Mouse (Mus musculus): ENCODE measurements around the gene H2-DMb1.
"Not testable (repeated sequence)": the region's sequence is repeated elsewhere in the genome, so short reads cannot be mapped to it uniquely, and the experiment has no call there.

The H2-DMb1 gene

DNA sequence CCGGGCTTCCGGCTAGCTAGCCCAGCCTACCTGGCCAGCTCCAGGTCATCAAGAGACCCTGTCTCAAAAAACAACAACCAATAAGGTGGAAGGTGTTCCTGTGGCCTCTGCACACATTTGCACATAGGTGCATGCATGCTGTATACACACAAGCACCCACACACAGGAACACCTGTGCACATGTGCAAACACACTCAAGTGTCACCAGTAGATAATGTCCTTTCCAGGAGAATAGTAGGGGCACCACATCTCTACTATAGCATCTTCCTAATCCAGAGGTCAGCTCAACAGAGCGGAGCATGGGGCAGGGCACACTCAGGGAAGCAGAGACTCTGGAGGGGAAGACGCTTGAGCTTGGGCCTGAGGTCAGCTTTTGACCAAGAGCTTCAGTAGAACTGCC is 8.7 kb upstream of the H2-DMb1 start:
- not testable (repeated sequence) for DNase-seq (ENCODE audit: low spot score)

DNA sequence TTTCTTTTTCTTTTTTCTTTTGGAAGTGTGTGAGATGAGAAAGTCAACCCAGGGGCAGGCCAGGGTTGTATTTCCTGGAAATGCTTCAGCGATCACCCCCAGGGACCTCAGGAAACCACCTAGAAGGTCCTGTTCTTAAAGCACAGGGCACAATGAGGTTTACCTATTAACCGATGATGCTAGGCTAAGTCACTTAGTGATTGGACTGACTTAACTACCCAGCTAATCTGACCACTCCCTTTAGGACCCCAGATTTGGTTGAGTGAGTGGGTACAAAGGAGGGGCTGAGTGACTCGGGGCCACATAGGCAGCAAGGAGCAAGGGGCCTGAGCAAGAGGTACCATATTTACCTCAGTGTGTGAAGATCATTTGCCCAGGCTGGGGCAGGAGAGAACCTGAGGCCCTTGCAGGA is 7.9 kb upstream of the H2-DMb1 start:
- DNase-seq (ENCODE audit: low spot score), result no peak

DNA sequence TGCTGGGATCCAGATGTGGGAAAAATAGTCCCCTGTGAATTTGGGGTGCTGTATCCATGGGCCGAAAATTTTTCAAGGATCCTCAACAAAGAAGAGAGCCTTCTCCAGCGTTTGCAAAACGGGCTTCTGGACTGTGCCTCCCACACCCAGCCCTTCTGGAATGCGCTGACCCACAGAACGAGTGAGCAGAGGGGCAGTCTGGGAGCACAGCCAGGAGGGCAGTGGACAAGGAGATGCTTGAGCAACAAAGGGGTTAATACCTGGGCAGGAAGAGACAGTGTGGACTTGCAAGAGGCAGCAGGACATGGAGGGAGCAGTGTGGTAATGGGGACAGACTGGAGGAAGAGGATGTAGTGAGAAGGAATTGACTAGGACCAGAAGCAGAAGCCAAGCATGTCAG is 2.7 kb downstream of the H2-DMb1 start:
- DNase-seq (ENCODE audit: low spot score), result no peak

DNA sequence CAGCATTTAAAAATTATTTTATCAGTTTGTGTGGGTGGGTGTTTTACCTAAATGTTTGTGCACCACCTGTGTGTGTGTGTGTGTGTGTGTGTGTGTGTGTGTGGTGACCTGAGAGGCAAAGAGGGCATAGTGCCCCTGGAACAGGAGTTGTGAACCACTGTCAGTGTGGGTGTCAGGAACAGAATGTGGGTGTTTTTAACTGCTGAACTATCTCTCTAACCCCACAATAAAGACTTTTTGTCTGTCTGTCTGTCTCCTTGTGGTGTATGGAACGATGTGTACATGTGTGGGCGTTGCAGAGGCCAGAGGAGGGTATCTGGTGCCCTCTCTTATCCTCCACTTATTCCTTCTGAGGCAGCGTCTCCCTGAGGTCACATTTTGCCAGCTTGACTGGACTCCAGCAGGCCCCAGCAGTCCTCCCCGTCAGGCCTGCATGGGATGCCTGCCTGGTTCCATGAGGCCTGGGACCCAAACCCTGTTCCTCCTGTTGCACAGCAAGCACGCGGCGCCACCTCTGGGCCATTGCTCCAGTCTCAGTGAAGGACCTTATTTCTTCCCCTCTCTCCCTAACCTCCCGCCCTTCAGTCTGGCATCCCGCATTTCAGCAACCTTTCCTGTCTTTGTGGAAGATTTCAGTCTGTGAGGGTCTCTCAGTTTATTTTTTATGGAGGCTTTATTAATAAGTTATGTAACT is 11.5 kb downstream of the H2-DMb1 start:
- DNase-seq (ENCODE audit: low spot score), result no peak

DNA sequence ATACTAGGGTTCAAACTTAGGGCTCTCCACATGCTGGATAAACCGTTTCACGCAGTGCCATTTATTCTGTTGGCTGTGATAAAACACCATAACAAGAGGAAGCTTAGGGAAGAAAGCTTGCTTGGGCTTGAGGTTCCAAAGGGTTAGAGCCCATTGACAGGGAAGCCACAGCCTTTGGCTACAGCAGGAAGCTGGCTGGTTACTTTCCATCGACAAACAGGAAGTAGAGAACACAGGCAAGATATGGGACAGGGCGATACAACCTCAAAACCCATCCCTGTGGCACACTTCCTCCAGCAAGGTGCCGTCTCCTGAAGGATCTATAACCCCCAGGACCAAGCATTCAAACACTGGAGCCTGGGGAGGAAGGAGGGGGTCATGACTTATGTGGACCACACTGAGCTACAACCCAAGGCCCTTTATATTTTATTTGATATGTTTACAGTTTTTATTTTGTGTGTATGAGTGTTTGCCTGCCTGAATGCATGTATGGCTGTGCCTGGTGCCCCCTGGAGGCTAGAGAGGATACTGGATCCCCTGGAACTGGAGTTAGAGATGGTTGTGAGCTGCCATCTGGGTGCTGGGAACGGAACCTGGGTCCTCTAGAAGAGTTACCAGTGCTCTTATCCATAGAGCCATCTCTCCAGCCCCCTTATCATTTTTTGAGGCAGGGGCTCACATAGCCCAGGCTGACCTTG is 12.3 kb downstream of the H2-DMb1 start:
- no peak for DNase-seq (ENCODE audit: low spot score)

DNA sequence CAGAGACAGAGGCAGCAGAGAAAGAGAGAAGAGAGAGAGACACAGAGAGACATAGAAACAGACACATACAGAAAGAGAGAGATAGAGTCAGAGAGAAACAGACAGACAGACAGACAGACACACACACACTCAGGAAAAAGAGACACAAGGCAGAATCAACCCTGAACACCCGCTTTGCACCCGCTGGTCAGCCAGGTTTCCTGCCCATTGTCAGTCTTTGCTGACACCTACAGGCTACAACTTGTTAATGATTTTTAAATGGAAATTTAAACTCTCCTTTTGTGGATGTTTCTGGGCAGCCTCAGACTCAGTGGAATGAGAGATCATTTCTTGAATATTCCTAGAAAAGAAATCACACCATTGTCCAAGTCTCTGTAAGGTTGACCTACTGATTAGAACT is 16.4 kb downstream of the H2-DMb1 start:
- DNase-seq (ENCODE audit: low spot score), result no peak

DNA sequence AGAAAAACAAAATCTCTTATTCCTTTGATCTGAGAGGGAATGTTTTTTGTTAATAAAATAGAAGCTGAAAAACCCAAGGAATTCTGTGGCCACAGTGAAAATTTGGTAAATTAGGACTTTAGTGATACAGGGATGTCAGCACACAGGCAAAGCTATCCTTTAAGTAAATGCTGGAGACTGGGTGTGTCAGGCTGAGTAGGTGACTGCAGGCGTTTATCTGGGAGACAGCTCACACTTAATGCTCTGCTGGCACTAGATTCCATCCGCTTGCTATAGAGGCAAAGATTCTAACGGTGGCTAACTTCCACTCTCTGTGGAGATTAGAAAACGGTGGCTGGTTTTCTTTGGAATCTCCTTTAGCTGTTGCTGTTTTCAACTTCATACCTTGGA is 17.6 kb downstream of the H2-DMb1 start:
- no peak for DNase-seq (ENCODE audit: low spot score)

DNA sequence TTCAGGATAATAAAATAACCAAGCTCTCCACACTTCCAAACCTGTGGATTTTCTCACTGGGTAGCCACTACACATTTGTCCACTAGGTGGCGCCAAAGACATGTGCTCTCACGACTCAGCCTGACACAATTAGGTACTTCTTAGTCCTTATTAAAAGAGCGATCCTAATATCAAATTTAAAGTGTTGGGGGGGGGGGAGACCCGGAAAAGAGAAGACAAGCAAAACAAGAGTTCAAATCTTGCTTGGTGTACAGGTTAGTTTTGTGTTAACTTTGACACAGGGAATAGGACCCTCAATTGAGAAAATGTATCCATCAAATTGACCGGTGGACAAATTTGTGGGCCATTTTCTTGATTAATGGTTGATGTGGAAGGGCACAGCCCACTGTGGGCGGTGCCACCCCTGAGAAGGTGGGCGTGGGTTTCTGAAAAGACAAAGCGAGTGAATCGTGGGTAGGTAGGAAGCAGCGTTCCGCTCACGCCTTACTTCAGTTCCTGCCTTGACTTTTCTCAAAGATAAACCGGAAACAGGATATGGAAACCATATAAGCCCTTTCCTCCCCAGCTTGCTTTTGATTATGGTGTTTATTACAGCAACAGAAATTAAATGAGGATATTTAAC is 18.1 kb downstream of the H2-DMb1 start:
- DNase-seq (ENCODE audit: low spot score), result peak; percentile 66

DNA sequence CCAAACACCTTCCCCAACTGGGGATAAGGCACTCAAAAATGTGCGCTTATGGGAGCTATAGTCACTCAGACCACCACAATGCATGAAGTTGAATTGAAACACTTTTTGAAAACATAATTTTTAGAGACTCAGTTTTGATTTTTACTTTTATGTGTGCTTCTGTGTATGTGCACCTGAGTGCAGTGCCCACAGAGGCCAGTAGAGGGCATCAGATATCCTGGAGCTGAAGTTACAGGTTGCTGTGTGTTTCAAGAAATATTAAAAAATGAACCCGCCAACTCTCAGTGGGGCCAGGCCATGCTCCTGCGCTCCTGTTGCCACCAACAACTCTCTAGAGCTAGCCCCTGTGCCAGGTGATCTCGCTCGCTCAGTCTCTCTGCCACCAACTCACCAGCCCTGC is 19.7 kb downstream of the H2-DMb1 start:
- no peak for DNase-seq (ENCODE audit: low spot score)

DNA sequence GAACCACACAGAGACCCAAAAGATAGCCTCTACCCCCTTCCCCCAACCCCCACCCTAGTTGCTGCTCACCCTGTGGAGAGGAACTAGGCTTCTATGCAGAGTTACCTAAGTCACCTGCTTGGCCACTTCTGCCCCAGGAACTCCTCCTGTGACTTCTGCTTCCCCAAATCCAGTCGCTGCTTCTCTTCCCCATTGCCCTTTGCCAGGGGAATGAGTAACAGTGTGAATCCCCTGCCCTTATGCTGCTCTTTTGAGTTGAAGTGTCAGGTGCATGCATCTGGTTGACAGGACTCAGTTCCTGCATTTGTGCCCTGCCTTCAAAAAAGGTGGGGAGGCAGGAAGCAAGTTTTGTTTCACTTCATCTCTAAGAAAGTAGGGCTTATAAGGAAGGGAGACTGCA is 21.2 kb downstream of the H2-DMb1 start:
- DNase-seq (ENCODE audit: low spot score), result no peak

DNA sequence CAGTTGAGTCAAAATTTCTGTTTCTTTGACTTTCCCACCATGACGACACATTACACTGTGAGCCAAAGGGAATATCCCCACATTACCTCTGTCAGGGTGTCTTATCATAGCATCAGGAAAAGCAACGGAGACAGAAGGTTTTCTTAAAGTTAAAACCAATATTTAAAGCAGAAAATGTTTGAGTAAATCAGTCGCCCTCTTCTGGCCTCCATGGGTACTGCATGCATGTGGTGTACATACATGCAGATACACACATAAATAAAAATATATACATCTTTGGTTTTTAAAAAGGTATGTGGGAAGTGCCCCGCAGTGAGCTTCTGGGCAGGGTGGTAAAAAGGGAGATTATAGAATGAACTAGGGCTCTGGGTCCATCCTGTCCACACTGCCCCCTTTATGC is 24.3 kb downstream of the H2-DMb1 start:
- no peak for DNase-seq (ENCODE audit: low spot score)

DNA sequence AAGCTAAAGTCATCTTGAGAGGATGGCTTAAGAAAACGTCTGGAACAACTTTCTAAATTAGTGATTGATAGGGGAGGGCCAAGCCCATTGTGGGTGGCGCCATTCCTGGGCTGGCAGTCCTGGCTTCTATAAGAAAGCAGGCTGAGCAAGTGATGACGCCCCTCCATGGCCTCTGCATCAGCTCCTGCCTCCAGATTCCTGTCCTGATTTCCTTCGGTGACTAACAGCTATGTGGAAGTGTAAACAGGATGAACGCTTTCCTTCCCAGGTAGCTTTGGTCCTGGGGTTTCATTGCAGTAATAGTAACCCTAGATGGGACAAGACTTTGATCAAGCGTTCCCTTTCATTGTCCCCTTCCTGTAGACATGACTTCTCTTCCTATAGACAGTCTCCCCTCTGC is 26.1 kb downstream of the H2-DMb1 start:
- no peak for DNase-seq (ENCODE audit: low spot score)

DNA sequence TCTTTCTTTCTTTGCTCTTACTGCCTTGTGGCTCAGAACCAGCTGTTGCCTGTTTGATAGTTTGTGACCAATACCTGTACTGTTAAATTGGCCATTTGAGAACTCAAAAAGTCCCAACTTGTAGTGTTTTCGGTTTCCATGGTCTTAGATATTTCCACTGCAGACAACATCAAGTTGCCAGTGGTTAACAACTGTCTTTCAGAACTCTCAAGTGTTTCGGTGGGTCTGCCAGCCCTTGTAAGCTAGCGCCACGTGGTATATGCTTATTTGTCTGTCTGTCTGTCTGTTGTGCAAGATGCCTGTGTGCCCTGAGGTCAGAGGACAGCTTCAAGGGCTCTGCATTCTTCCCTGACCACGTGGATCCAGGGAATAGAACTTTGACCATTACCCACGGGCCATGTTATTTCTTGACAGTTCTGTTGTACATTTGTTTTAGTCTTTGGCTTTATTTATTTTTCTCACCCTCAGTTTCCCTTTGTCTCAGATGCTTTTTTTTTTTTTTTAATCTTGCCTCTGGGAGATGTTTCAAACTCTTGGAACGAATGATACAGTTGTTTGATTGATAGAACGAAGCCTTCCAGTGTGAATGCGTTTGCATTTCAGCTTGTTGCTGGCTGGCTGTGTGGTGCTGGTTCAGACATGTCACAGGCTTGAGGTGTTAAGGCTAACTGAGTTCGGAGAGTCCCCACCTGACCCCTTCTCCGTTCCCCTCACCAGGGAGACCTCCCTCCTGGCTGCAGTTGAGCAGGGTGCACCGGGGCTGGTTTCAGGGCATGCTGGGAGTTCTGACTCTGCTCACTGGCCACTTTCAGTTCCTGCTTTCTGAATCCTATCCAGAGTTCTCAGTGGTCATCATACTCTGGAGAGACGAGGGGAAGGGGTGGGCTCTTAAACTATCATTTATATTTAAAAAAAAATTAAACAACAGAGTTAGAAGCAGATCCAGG is 27.3 kb downstream of the H2-DMb1 start:
- no peak for DNase-seq (ENCODE audit: low spot score)

DNA sequence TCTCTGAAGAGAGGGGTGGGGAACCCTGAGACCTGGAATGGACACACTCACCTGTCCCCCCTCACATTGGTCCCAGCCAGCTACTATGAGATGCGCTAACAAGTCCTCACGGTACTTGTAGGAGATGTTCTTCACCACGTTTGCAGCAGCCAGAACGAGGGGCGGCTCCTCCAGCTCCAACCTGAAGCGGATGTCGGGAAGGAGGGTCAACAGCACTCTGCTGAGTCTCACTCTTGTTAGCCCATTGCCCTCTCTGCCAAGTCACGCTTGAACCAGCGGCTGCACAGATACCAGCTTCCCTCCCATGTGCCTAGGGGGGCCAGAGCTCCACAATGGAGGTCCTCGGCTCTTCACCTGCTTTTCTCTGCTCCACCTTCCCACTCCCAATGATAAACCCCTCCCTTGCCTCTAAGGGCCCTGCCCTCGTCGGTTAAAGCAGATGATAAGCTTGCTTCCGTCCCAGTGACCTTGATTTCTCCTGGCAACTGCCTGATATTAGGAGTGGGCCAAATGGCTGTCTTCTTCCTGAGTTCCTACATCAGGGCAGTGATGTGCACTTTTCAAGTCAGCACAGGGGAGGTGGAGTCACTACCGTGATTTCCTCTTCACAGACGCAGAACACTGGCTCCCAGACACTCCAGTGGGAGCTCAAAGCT is 30.8 kb downstream of the H2-DMb1 start:
- no peak for DNase-seq (ENCODE audit: low spot score)

DNA sequence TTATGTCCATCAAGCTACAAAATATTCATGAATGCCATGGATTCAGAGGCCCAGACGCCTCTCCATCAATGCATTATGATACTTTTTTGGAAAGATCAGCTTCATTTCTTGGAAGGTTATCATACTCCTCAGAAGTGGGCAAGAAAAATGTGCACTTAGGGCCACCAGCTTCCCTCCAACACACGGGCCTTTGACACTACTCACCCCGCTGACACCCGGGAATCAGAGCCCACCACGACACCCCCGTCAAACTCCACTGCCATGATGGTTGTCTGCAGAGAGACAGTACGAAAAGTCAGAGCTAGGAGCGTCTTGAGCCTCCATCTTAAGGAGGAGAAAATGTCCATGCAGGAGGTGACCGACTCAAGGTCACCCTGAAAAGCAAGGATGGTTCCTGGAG is 32.7 kb downstream of the H2-DMb1 start:
- DNase-seq (ENCODE audit: low spot score), result no peak

DNA sequence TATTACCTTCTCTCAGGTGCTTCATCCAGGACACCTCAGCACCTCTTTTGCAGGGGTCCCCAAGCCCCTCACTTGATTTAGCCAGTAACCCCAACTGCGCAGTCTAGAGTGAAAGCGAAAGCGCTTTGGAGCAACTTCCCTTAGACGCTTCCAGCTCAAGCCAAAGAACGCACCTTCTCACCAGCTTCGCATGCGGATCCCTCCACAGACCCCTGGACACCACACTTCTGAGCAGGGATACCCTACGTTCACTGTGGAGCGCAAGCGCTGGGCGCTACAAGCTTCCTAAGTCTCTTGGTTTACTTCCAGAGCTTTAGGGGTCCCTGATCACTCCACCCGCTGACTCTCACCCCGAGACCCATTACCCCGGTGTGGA is 34.0 kb downstream of the H2-DMb1 start:
- no peak for DNase-seq (ENCODE audit: low spot score)

DNA sequence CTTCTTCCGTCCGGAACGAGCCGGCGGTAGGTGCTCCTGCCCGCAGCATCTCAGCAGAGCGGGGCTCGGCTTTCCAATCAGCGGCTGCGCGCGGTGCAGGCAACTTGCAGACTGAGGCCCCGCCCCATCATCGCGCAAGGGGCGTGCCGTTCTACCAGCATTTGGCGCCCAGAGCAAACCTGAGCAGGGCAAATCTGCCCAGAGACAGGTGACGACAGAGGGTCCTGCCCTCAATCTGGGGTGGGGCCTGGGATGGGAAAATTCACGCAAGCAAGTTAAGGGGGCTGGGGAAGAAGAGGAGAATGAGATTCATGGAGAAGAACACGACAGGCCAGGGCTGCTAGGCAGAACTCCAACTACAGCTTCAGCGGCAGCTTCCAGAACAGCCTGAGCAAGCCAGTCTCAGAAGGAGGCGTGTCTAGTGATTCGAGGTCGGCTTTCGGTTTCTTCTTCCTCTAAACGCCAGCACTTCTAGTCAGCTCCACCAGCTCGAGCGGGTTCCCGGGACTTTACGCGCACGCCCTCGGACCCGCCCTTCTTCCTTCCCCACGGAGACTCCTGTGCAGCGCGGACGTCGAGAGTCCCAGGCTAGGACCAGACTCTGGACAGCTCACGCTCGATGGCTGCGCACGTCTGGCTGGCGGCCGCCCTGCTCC is 34.5 kb downstream of the H2-DMb1 start, which contains the start of the genes Tap1 and Psmb9:
TSS of gene Tap1 (plus strand) at position 293 of the 656 bp plus-strand sequence.
TSS of gene Psmb9 (minus strand) at position 504 of the 656 bp plus-strand sequence.
- peak; percentile 89 for DNase-seq (ENCODE audit: low spot score)

DNA sequence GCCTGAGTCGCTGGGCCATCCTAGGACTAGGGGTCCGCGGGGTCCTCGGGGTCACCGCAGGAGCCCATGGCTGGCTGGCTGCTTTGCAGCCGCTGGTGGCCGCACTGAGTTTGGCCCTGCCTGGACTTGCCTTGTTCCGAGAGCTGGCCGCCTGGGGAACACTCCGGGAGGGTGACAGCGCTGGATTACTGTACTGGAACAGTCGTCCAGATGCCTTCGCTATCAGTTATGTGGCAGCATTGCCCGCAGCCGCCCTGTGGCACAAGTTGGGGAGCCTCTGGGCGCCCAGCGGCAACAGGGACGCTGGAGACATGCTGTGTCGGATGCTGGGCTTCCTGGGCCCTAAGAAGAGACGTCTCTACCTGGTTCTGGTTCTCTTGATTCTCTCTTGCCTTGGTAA is 35.1 kb downstream of the H2-DMb1 start:
- DNase-seq (ENCODE audit: low spot score), result no peak

DNA sequence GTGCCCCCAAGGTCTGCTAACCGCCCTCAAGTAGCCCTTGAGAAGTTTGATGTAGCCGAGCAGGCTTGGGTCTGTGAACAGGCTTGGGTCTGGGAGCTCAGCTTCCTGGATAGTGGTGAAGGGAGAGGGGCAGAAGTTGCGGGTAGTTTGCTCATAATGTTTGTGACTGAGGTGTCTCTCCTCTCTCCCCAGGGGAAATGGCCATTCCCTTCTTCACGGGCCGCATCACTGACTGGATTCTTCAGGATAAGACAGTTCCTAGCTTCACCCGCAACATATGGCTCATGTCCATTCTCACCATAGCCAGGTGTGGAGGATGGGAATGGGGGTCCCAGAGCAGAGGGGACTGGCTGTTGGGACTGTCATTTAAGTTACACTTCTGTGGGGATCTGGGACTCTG is 36.1 kb downstream of the H2-DMb1 start:
- DNase-seq (ENCODE audit: low spot score), result no peak

DNA sequence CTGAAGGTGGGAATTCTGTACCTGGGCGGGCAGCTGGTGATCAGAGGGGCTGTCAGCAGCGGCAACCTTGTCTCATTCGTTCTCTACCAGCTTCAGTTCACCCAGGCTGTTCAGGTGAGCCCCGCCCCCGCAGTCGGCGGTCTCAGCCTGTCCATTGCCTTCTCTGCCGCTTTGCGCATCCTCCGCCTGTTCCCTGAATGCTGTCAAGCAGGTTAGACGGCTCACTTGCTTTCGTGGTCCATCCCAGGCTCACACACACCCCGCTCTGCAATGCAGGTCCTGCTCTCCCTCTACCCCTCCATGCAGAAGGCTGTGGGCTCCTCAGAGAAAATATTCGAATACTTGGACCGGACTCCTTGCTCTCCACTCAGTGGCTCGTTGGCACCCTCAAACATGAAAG is 40.0 kb downstream of the H2-DMb1 start:
- no peak for DNase-seq (ENCODE audit: low spot score)

DNA sequence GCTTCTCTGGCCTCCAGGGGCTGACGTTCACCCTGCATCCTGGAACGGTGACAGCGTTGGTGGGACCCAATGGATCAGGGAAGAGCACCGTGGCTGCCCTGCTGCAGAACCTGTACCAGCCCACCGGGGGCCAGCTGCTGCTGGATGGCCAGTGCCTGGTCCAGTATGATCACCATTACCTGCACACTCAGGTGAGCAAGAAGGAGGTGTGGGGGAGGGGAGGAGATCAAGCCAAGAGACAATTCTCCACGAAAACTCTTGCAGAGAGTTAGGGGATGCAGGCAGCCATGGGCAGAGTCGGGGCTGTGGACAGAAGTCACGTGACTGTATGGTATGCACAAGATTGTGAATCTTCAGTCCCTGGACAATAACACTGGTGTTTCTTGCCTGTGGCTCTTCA is 40.6 kb downstream of the H2-DMb1 start:
- no peak for DNase-seq (ENCODE audit: low spot score)

Measured in testis, postnatal 14 days (tissue).